Mouse (Mus musculus) kidney, adult 2 months (tissue): ENCODE data around the gene Ppm1k. TPM values are rescaled to one million over a fixed set of nuclear protein-coding genes. Genes with fewer than 3 reads are reported as not detected.

Experiments
- DNase-seq: peaks from one replicate; pipeline ENCODE4 v3.0.0; 2021
- H3K27ac ChIP-seq: fragments of 200-500 bp; 2 replicates; pipeline ENCODE4 v1.5.1; 2012; ENCODE audit warnings: low read depth, low read length, control low read depth, inconsistent platforms; ENCODE audit not compliant: insufficient read depth
- H3K27me3 ChIP-seq: fragments of 200-500 bp; replicated peaks from 2 replicates; pipeline ENCODE4 v1.6.1; 2012; ENCODE audit warnings: mild to moderate bottlenecking, moderate library complexity, low read length, inconsistent platforms; ENCODE audit not compliant: control insufficient read depth, insufficient read depth
- H3K36me3 ChIP-seq: fragments of 200-500 bp; 2 replicates; pipeline ENCODE4 v1.6.1; 2012; ENCODE audit warnings: mild to moderate bottlenecking, moderate library complexity, low read length, inconsistent platforms; ENCODE audit not compliant: control insufficient read depth, insufficient read depth
- H3K4me1 ChIP-seq: fragments of 200-500 bp; 2 replicates; pipeline ENCODE4 v1.6.1; 2011; ENCODE audit warnings: low read length; ENCODE audit not compliant: control insufficient read depth, insufficient read depth
- H3K4me3 ChIP-seq: fragments of 200-500 bp; 2 replicates; pipeline ENCODE4 v1.5.1; 2011; ENCODE audit warnings: mild to moderate bottlenecking, low read depth, low read length, control low read depth; ENCODE audit not compliant: insufficient read depth
- CTCF ChIP-seq: fragments of 200-500 bp; conservative IDR thresholded peaks from 2 replicates; pipeline ENCODE4 v1.5.1; 2011; ENCODE audit warnings: low read depth, mild to moderate bottlenecking, control low read depth, low read length, moderate library complexity, mixed read lengths; ENCODE audit not compliant: insufficient read depth, insufficient read length
- POLR2A ChIP-seq: fragments of 200-500 bp; IDR thresholded peaks from one replicate; pipeline ENCODE4 v1.6.1; 2011; ENCODE audit warnings: low read depth, low read length, control low read depth
- WGBS: fragments of 180-500 bp; shearing (Covaris S2); methylation state at CpG from one replicate; pipeline ENCODE4 v1.1.7; 2018; 5-methylcytosine and 5-hydroxymethylcytosine counted together
- polyA plus RNA-seq: library from polyadenylated mRNA; depleted of rRNA; stranded (reverse); fragments of >200 nt; gene quantifications from 2 replicates; pipeline ENCODE4 v1.2.3, GENCODE M21; 2012; rRNA removed

Gene Ppm1k
- 3.2 and 6.2 TPM in 2 replicates for polyA plus RNA-seq

DNA sequence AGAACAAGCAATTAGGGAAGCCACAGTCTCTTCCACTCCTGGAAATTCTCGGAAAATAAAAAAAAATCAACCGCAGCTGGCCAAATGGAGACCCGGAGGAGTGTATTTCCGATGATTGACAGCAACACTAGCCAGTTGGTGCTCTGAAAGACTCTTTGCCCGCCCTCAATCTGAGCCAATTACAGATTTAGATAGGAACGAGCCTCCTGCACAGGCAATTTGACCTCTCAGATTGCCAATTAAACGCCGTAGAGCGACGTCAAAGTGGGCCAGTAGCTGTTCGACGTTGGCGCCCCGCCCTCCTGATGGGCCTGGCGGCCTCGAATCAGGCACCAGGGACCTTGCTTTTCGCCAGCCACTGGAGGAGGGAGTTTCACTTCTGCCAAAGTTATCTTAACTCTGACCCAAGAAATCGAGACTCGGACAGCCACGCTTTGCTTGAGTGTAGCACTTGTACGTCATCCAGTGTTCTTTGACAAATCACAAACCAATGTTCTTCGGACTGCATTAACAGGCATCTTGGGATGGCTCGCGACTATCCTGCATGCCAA lies at the start of gene Ppm1k:
TSS of gene Ppm1k (minus strand) at position 83 of the 551 bp plus-strand sequence.
- H3K27me3 ChIP-seq: no peaks in the 10 kb centered on the region
- peaks cover 2% of the 10 kb centered on the region; the same call in 1 of the 2 replicates for H3K4me1 ChIP-seq
- DNase-seq: peak; percentile 100
- H3K36me3 ChIP-seq: no peaks in the 10 kb centered on the region
- no peak for TF ChIP-seq CTCF
- TF ChIP-seq POLR2A: no peak
- WGBS: under 1% methylated on average over 24 of the region's 24 CpGs
- H3K4me3 ChIP-seq: peak within 1 kb of the TSS; percentile 86
- peak within 1 kb of the TSS; percentile 94 for H3K27ac ChIP-seq

GRCm38 (mm10) chr6:57582356-57582755 lies 47.1 kb upstream of the Ppm1k start:
- Histone ChIP-seq H3K27ac (no peak overlapping the region), H3K4me1 (no peaks in the 10 kb centered on the region), H3K27me3 (no peaks in the 10 kb centered on the region), H3K36me3 (no peaks in the 10 kb centered on the region), H3K4me3 (no peak overlapping the region)
- DNase-seq: peak; percentile 29
- TF ChIP-seq CTCF (no peak), POLR2A (no peak)
- WGBS: 64% methylated on average over 4 of the region's 4 CpGs

GRCm38 (mm10) chr6:57581595-57581994 lies 46.3 kb upstream of the Ppm1k start:
- Histone ChIP-seq H3K36me3 (no peaks in the 10 kb centered on the region), H3K4me3 (peak overlapping the region; percentile 85), H3K27me3 (no peaks in the 10 kb centered on the region), H3K4me1 (no peaks in the 10 kb centered on the region), H3K27ac (0 out of 2 replicates have a peak overlapping the region, but pooled peaks have one; percentile 45)
- DNase-seq: no peak
- TF ChIP-seq CTCF: no peak
- TF ChIP-seq POLR2A: no peak
- WGBS: 76% methylated on average over 12 of the region's 12 CpGs

DNA sequence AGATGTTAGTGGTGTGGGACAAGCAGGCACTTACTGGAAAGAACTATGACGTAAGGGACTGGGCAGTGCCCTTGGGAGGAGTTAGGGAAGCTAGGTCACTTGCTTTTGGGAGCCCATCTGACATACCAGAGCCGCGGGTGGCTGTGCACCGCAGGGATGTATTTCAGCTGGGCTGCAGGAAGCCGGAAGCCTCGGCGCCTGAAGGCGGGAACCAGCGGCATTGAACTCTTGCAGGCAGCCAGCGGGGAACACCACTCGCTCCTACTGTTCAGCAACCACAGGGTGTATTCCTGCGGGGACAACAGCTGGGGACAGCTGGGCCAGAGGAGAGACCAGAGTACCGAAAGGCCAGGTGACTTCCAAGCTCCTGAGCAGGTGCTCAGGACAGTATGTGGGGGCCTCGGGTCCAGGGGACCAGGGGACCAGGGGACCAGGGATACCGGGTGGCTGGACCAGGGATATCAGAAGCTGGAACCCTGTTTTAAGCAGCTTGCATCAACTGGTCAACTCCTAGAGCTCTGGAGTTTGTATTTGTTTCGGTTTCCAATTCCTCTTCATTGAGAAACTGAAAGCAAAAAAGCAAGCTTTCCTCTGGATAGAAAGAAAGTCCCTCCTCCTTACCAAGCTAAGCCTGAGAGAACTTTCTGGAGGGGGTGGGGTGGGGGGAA lies 45.7 kb upstream of the Ppm1k start, which contains the start of gene Herc6:
TSS of gene Herc6 (plus strand) at position 120 of the 668 bp plus-strand sequence.
- 1% methylated on average over 16 of the region's 16 CpGs for WGBS
- DNase-seq: peak; percentile 87

DNA sequence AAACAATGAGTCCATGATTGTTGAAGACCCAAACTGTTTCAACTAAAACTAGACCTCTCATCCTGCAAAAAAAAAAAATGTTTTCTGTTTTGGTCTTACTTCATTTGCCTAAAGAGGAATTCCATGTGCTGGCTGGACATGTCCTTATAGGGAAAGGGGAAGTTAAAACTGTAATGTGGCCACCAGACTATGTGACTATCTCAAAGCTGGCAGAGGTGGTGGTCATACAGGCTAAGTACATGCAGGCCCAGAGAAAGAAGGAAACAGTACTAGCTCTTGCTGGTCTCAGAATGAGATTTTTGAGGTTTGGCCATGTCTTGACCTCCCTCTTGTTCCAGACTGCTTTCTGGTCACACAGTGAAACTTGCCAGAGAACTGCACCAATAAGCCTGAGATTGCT lies 36.3 kb upstream of the Ppm1k start:
- DNase-seq: no peak
- no peaks in the 10 kb centered on the region for H3K27me3 ChIP-seq
- H3K27ac ChIP-seq: no peak overlapping the region
- no peak overlapping the region for H3K4me3 ChIP-seq
- no peaks in the 10 kb centered on the region for H3K36me3 ChIP-seq
- H3K4me1 ChIP-seq: no peaks in the 10 kb centered on the region; the same call in 1 of the 2 replicates
- no peak for TF ChIP-seq CTCF
- no peak for TF ChIP-seq POLR2A

More for the DNA sequence above, 45.7 kb upstream of the Ppm1k start, which contains the start of gene Herc6:
- no peaks in the 10 kb centered on the region for H3K27me3 ChIP-seq
- H3K27ac ChIP-seq: peak within 1 kb of the TSS; percentile 89
- H3K36me3 ChIP-seq: no peaks in the 10 kb centered on the region
- H3K4me1 ChIP-seq: no peaks in the 10 kb centered on the region
- H3K4me3 ChIP-seq: peak within 1 kb of the TSS; percentile 85
- TF ChIP-seq CTCF (no peak), POLR2A (peak; percentile 25)

- H3K36me3 ChIP-seq: no peaks in the 10 kb centered on the region
- H3K27me3 ChIP-seq: no peaks in the 10 kb centered on the region
- H3K4me3 ChIP-seq: no peak overlapping the region
- TF ChIP-seq POLR2A (no peak), CTCF (0 out of 2 replicates have a peak, but pooled peaks have one; percentile 8)
- DNase-seq: peak; percentile 67
- WGBS: 10% methylated on average over 6 of the region's 6 CpGs
- no peaks in the 10 kb centered on the region; the same call in 1 of the 2 replicates for H3K4me1 ChIP-seq
- no peak overlapping the region for H3K27ac ChIP-seq
These were observed 35.1 kb upstream of the Ppm1k start for GRCm38 (mm10) chr6:57570170-57570974.

DNA sequence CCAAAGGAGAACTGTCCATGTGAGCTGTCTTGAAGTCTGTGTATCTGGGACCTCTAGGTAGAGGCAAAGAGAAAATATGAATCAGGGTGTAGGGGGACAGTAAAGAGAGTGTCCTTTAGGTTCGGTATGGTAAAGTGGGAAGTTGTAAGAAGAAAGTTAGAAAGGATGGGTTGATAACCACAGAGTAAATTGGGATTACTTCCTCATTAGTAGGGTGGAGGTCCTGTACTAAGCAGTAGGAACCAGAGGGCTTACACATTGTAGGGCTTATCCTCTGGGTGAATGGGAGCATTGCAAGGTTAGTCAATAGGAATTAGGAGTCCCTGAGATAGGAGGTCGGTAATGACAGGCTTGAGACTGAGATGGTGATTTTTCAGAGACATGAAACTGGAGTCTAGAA lies 32.4 kb upstream of the Ppm1k start:
- 91% methylated on average over 2 of the region's 2 CpGs for WGBS
- Histone ChIP-seq H3K4me3 (no peak overlapping the region), H3K36me3 (no peaks in the 10 kb centered on the region), H3K27me3 (no peaks in the 10 kb centered on the region), H3K4me1 (no peaks in the 10 kb centered on the region; the same call in 1 of the 2 replicates), H3K27ac (no peak overlapping the region)
- TF ChIP-seq POLR2A (no peak), CTCF (no peak)
- DNase-seq: no peak
